Mouse (Mus musculus): ENCODE measurements around the gene Ttll12. TPM values are rescaled to one million over a fixed set of nuclear protein-coding genes. Genes with fewer than 3 reads are reported as not detected.
A peak's percentile ranks its signal among the peaks of the same experiment; 100 is the strongest.

Gene Ttll12
- polyA plus RNA-seq, 1 experiment from 2014 or later: 40.3 TPM

- Histone ChIP-seq H3K27me3 (ENCODE audit: control insufficient read depth, insufficient read depth, low read length) (no peaks in the 10 kb centered on the region), H3K4me3 (ENCODE audit: low read depth, low read length) (no peak overlapping the region), H3K36me3 (ENCODE audit: control insufficient read depth, insufficient read depth, low read length) (no peaks in the 10 kb centered on the region), H3K27ac (ENCODE audit: low read length) (no peak overlapping the region), H3K9ac (replicated peaks; ENCODE audit: low read depth, low read length) (no peak overlapping the region), H3K4me2 (replicated peaks; ENCODE audit: low read depth, low read length) (no peak overlapping the region), H3K4me1 (ENCODE audit: control insufficient read depth, insufficient read depth, low read length) (no peaks in the 10 kb centered on the region), H3K9me3 (ENCODE audit: control insufficient read depth, low read depth, low read length) (0 out of 2 replicates have a peak, but pooled peaks cover 3% of the 10 kb centered on the region)
- ATAC-seq (ENCODE audit: insufficient number of reproducible peaks, insufficient read depth, low FRiP score, low read depth): no peak
- 67% methylated on average over 7 of the region's 7 CpGs for WGBS
Measured at GRCm38 (mm10) chr15:83631071-83631470, 36.1 kb upstream of the Ttll12 start.

GRCm38 (mm10) chr15:83629716-83630115 is 34.8 kb upstream of the Ttll12 start:
- Histone ChIP-seq H3K4me3 (ENCODE audit: low read depth, low read length) (no peak overlapping the region), H3K4me2 (replicated peaks; ENCODE audit: low read depth, low read length) (no peak overlapping the region), H3K27me3 (ENCODE audit: control insufficient read depth, insufficient read depth, low read length) (no peaks in the 10 kb centered on the region), H3K9ac (replicated peaks; ENCODE audit: low read depth, low read length) (no peak overlapping the region), H3K4me1 (ENCODE audit: control insufficient read depth, insufficient read depth, low read length) (no peaks in the 10 kb centered on the region), H3K27ac (ENCODE audit: low read length) (no peak overlapping the region), H3K36me3 (ENCODE audit: control insufficient read depth, insufficient read depth, low read length) (no peaks in the 10 kb centered on the region), H3K9me3 (ENCODE audit: control insufficient read depth, low read depth, low read length) (0 out of 2 replicates have a peak, but pooled peaks cover 3% of the 10 kb centered on the region)
- ATAC-seq (ENCODE audit: insufficient number of reproducible peaks, insufficient read depth, low FRiP score, low read depth): no peak
- WGBS: 73% methylated on average over 3 of the region's 3 CpGs

- H3K36me3 ChIP-seq (ENCODE audit: control insufficient read depth, insufficient read depth, low read length): no peaks in the 10 kb centered on the region
- H3K4me3 ChIP-seq (ENCODE audit: low read depth, low read length): no peak overlapping the region
- no peaks in the 10 kb centered on the region for H3K4me1 ChIP-seq (ENCODE audit: control insufficient read depth, insufficient read depth, low read length)
- WGBS: 86% methylated on average over 2 of the region's 2 CpGs
- H3K4me2 ChIP-seq (replicated peaks; ENCODE audit: low read depth, low read length): no peak overlapping the region
- no peaks in the 10 kb centered on the region for H3K27me3 ChIP-seq (ENCODE audit: control insufficient read depth, insufficient read depth, low read length)
- H3K27ac ChIP-seq (ENCODE audit: low read length): no peak overlapping the region
- 0 out of 2 replicates have a peak, but pooled peaks cover 3% of the 10 kb centered on the region for H3K9me3 ChIP-seq (ENCODE audit: control insufficient read depth, low read depth, low read length)
- ATAC-seq (ENCODE audit: insufficient number of reproducible peaks, insufficient read depth, low FRiP score, low read depth): no peak
- H3K9ac ChIP-seq (replicated peaks; ENCODE audit: low read depth, low read length): no peak overlapping the region
Measured at GRCm38 (mm10) chr15:83626142-83626645, 31.2 kb upstream of the Ttll12 start.

GRCm38 (mm10) chr15:83615245-83615644 is 20.3 kb upstream of the Ttll12 start:
- Histone ChIP-seq H3K4me2 (replicated peaks; ENCODE audit: low read depth, low read length) (no peak overlapping the region), H3K36me3 (ENCODE audit: control insufficient read depth, insufficient read depth, low read length) (no peaks in the 10 kb centered on the region), H3K9me3 (ENCODE audit: control insufficient read depth, low read depth, low read length) (no peaks in the 10 kb centered on the region), H3K9ac (replicated peaks; ENCODE audit: low read depth, low read length) (no peak overlapping the region), H3K4me1 (ENCODE audit: control insufficient read depth, insufficient read depth, low read length) (no peaks in the 10 kb centered on the region), H3K27me3 (ENCODE audit: control insufficient read depth, insufficient read depth, low read length) (no peaks in the 10 kb centered on the region), H3K4me3 (ENCODE audit: low read depth, low read length) (no peak overlapping the region), H3K27ac (ENCODE audit: low read length) (no peak overlapping the region)
- ATAC-seq (ENCODE audit: insufficient number of reproducible peaks, insufficient read depth, low FRiP score, low read depth): no peak
- 89% methylated on average over 3 of the region's 3 CpGs for WGBS

GRCm38 (mm10) chr15:83607115-83607802 is 12.3 kb upstream of the Ttll12 start:
- 45% methylated on average over 15 of the region's 15 CpGs for WGBS
- Histone ChIP-seq H3K4me1 (ENCODE audit: control insufficient read depth, insufficient read depth, low read length) (0 out of 2 replicates have a peak, but pooled peaks cover 4% of the 10 kb centered on the region), H3K36me3 (ENCODE audit: control insufficient read depth, insufficient read depth, low read length) (no peaks in the 10 kb centered on the region), H3K9me3 (ENCODE audit: control insufficient read depth, low read depth, low read length) (no peaks in the 10 kb centered on the region), H3K27ac (ENCODE audit: low read length) (no peak overlapping the region), H3K9ac (replicated peaks; ENCODE audit: low read depth, low read length) (no peak overlapping the region), H3K4me2 (replicated peaks; ENCODE audit: low read depth, low read length) (no peak overlapping the region), H3K27me3 (ENCODE audit: control insufficient read depth, insufficient read depth, low read length) (no peaks in the 10 kb centered on the region), H3K4me3 (ENCODE audit: low read depth, low read length) (no peak overlapping the region)
- no peak for ATAC-seq (ENCODE audit: insufficient number of reproducible peaks, insufficient read depth, low FRiP score, low read depth)

GRCm38 (mm10) chr15:83606700-83607099 is 11.7 kb upstream of the Ttll12 start:
- no peak overlapping the region for H3K9ac ChIP-seq (replicated peaks; ENCODE audit: low read depth, low read length)
- no peak overlapping the region for H3K27ac ChIP-seq (ENCODE audit: low read length)
- 0 out of 2 replicates have a peak, but pooled peaks cover 4% of the 10 kb centered on the region for H3K4me1 ChIP-seq (ENCODE audit: control insufficient read depth, insufficient read depth, low read length)
- no peak overlapping the region for H3K4me3 ChIP-seq (ENCODE audit: low read depth, low read length)
- H3K4me2 ChIP-seq (replicated peaks; ENCODE audit: low read depth, low read length): no peak overlapping the region
- no peaks in the 10 kb centered on the region for H3K27me3 ChIP-seq (ENCODE audit: control insufficient read depth, insufficient read depth, low read length)
- no peaks in the 10 kb centered on the region for H3K36me3 ChIP-seq (ENCODE audit: control insufficient read depth, insufficient read depth, low read length)
- 0 out of 2 replicates have a peak, but pooled peaks have one; percentile 39 for ATAC-seq (ENCODE audit: insufficient number of reproducible peaks, insufficient read depth, low FRiP score, low read depth)
- no peaks in the 10 kb centered on the region for H3K9me3 ChIP-seq (ENCODE audit: control insufficient read depth, low read depth, low read length)
- WGBS: 88% methylated on average over 8 of the region's 8 CpGs

- H3K4me1 ChIP-seq (ENCODE audit: control insufficient read depth, insufficient read depth, low read length): 0 out of 2 replicates have a peak, but pooled peaks cover 4% of the 10 kb centered on the region
- H3K36me3 ChIP-seq (ENCODE audit: control insufficient read depth, insufficient read depth, low read length): no peaks in the 10 kb centered on the region
- 87% methylated on average over 11 of the region's 11 CpGs for WGBS
- H3K9me3 ChIP-seq (ENCODE audit: control insufficient read depth, low read depth, low read length): no peaks in the 10 kb centered on the region
- no peak for ATAC-seq (ENCODE audit: insufficient number of reproducible peaks, insufficient read depth, low FRiP score, low read depth)
- no peak overlapping the region for H3K9ac ChIP-seq (replicated peaks; ENCODE audit: low read depth, low read length)
- no peaks in the 10 kb centered on the region for H3K27me3 ChIP-seq (ENCODE audit: control insufficient read depth, insufficient read depth, low read length)
- H3K4me3 ChIP-seq (ENCODE audit: low read depth, low read length): no peak overlapping the region
- H3K27ac ChIP-seq (ENCODE audit: low read length): no peak overlapping the region
- no peak overlapping the region for H3K4me2 ChIP-seq (replicated peaks; ENCODE audit: low read depth, low read length)
Measured at GRCm38 (mm10) chr15:83606216-83606615, 11.3 kb upstream of the Ttll12 start.

- H3K9me3 ChIP-seq (ENCODE audit: control insufficient read depth, low read depth, low read length): no peaks in the 10 kb centered on the region
- no peak overlapping the region for H3K27ac ChIP-seq (ENCODE audit: low read length)
- no peak for ATAC-seq (ENCODE audit: insufficient number of reproducible peaks, insufficient read depth, low FRiP score, low read depth)
- H3K27me3 ChIP-seq (ENCODE audit: control insufficient read depth, insufficient read depth, low read length): no peaks in the 10 kb centered on the region
- H3K4me3 ChIP-seq (ENCODE audit: low read depth, low read length): no peak overlapping the region
- H3K9ac ChIP-seq (replicated peaks; ENCODE audit: low read depth, low read length): no peak overlapping the region
- WGBS: 97% methylated on average over 7 of the region's 7 CpGs
- H3K4me2 ChIP-seq (replicated peaks; ENCODE audit: low read depth, low read length): no peak overlapping the region
- H3K4me1 ChIP-seq (ENCODE audit: control insufficient read depth, insufficient read depth, low read length): 0 out of 2 replicates have a peak, but pooled peaks cover 4% of the 10 kb centered on the region
- no peaks in the 10 kb centered on the region for H3K36me3 ChIP-seq (ENCODE audit: control insufficient read depth, insufficient read depth, low read length)
Measured at GRCm38 (mm10) chr15:83603426-83603825, 8.5 kb upstream of the Ttll12 start.

All from stomach, embryonic 14.5 days (tissue).